Mouse (Mus musculus) heart, adult 8-10 months (tissue): ENCODE measurements at regions not wholly inside any gene's neighbourhood (a gene's known extent, or its start where the extent isn't known, plus 50 kb on each side); places are given as distances from the start of the nearest gene placed in this dataset.

ENCODE experiments used
- DNase-seq: peaks from one replicate; pipeline ENCODE4 v3.0.0; 2022; ENCODE audit warnings: low spot score

DNA sequence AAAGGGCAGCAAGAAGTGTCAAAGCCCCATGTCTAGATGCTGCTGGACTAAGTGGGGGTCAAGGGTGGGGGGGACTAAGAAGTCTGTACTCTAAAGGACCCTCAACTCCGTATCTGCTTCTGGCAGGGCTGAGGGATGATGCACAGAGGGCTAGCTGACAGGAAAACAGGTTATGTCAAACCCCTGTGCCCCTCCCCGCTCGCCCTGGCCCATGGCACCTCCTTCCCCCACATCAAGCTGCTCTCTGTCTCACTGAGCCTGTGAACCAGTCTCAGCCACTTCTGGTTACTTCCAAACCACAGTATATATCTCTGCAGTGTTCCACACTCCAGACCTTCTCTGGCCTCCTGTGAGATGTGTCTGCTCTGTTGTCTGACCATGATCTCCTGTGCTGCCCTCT lies 63.8 kb upstream of the Ubl3 start:
- no peak for DNase-seq

DNA sequence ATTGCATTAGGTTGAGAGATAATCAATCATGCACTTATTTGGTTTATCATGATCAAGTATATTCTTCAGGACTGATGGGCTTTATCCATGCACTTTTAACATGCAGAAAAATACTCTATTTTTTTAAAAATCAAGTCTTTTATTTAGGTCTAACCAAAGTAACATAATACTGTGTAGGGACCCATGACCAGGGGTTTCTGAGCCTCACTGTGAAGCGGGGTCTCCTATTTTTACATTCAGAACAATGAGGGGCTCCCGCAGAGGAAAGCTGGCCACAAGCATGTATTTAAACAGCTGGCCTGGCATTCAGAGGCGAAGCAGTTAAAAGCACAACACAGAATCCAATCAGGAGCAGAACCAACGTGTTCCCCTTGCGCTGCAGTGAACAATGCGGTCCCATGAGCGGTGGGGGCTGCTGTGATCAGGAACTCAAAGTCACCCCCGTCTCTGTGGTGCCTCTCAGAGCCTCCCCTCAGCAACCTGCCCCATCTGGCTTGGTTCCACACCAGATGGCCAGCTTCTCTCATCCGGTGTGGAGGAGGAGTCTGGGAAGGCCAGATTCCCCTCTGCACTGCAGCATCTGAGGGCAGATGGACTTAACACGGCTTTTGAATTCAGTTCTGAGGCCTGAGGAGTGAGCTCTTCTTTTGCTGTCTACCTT lies 63.2 kb upstream of the Ubl3 start:
- no peak for DNase-seq

DNA sequence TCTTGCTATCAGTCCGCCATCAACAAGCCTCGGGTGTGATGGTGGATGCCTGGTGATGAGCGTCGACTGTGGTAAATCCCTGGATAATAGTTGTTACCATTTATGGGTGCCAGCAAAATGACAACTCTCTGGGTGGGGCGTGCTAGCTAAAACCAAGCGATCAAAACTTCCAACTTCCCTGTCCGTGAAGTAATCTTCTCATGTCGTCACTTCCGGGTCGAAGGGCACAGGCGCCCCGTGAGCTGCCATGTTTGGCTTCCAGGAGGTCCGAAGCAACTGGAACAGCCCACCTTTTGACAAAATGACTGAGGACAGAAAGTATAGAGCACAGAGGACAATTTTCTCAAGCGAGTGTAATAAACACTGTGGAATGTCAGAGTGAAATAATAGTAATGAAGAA lies 62.5 kb upstream of the Ubl3 start:
- no peak for DNase-seq

- no peak for DNase-seq
These were observed 58.7 kb upstream of the Ubl3 start for GRCm38 (mm10) chr5:148611323-148611722.

- DNase-seq = peak; percentile 44
These were observed 56.9 kb upstream of the Ubl3 start for GRCm38 (mm10) chr5:148609506-148609880.

DNA sequence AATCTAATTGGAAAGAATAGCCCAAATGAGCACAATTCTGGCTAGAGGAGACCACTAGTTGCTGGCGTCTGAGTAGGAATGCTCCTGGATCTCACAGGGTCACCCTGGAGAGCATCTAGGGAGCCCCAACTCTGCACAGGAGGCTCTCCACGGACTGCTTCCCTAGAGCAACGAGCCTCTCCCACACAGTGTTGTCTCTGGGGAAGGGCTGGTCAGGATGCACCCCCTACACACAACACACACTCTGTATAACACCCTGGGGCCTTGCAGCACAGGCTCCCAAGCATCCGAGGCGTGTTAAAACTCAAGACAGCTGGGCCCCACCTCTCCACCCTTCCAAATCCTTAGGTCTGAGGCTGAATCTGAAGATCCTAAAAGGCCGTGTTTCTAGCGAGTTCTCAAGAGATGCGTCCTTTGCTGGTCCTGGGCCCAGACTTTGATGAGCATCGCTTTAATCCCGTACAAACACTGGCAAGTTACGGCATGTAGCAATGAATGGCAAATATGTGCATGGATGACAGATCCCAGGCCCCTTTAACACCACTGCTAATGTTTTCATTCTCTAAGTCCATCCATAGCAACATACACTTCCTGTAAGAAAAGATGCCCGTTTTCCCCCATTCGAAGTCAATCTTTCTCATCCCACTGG lies 56.4 kb upstream of the Ubl3 start:
- no peak for DNase-seq

GRCm38 (mm10) chr5:148608178-148608577 lies 55.6 kb upstream of the Ubl3 start:
- peak; percentile 83 for DNase-seq

GRCm38 (mm10) chr5:148605730-148606129 lies 53.1 kb upstream of the Ubl3 start:
- no peak for DNase-seq
